ENCODE assay signal across 14 mouse cellular contexts in the genomic region with DNA sequence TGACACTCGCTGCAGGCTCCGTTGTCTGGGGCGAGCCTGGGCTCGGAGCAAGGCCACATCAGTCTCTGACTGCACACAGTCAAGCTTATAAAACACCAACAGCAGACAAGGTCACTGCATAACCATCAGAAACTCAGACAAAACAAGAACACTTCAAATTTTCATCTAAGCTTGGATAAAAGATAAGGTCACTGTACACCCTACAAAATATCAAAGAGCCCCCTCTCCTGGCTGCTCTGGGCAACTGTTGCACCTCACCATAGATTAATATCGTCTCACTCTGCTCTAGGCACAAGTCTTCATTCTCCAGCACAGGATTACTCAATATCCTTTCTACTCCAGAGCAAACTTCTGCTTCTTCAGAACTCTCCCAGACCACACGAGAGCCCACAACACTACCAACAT.
A peak's percentile ranks its signal among the peaks of the same experiment; 100 is the strongest.
DNase-seq lines count a peak whose midpoint lies in the region; ATAC-seq and TF ChIP-seq lines count a peak whose summit lies in the region.
"Had no signal": no experiment of that assay in that cellular context is flagged by ENCODE, and none has a peak within 500 bp of the region (broad histone marks: within the 10 kb centered on the region; RNA-seq: fewer than 3 reads in every experiment).

No protein-coding gene starts in this region.

- no peak overlapping the region for H3K4me3 ChIP-seq in E14TG2a.4 (replicated peaks; ENCODE audit: low read length)
- no peak overlapping the region for H3K4me3 ChIP-seq in bone marrow macrophage, adult 2 months (ENCODE audit: insufficient read depth, low read length)
- H3K4me3 ChIP-seq in forebrain, embryonic 15.5 days: no peak overlapping the region
- H3K4me3 ChIP-seq in cerebellum, adult 2 months (replicated peaks; ENCODE audit: insufficient read depth, low read depth, low read length): no peak overlapping the region
- H3K4me3 ChIP-seq: heart, embryonic 10.5 days; lung, embryonic 15.5 days had no signal

- TF ChIP-seq CTCF in E14TG2a.4 (conservative IDR thresholded peaks at IDR 0.05; ENCODE audit: low read length): peak; percentile 43
- no peak for TF ChIP-seq CTCF in bone marrow macrophage, adult 2 months (IDR thresholded peaks at IDR 0.05; ENCODE audit: low read depth, low read length)
- no peak for TF ChIP-seq CTCF in cerebellum, adult 2 months (IDR thresholded peaks at IDR 0.05; ENCODE audit: borderline replicate concordance, insufficient read depth, low read depth, low read length)

- WGBS in forebrain, embryonic 15.5 days: 93% methylated on average over 6 of the region's 6 CpGs
- WGBS in cerebellum, adult 2 months: 94% methylated on average over 6 of the region's 6 CpGs

- H3K4me2 ChIP-seq in forebrain, embryonic 15.5 days (replicated peaks): no peak overlapping the region
- H3K4me2 ChIP-seq: lung, embryonic 15.5 days had no signal

- H3K4me1 ChIP-seq in E14TG2a.4 (replicated peaks; ENCODE audit: low read depth, low read length): peaks cover 3% of the 10 kb centered on the region; the same call in 1 of the 2 replicates
- H3K4me1 ChIP-seq in bone marrow macrophage, adult 2 months (ENCODE audit: control insufficient read depth, insufficient read depth, low read length): peaks cover 40% of the 10 kb centered on the region
- H3K4me1 ChIP-seq in forebrain, embryonic 15.5 days: no peaks in the 10 kb centered on the region
- no peaks in the 10 kb centered on the region for H3K4me1 ChIP-seq in cerebellum, adult 2 months (ENCODE audit: control insufficient read depth, insufficient read depth, low read length)

- no peaks in the 10 kb centered on the region for H3K9me3 ChIP-seq in E14TG2a.4 (ENCODE audit: low read length)
- no peaks in the 10 kb centered on the region for H3K9me3 ChIP-seq in forebrain, embryonic 15.5 days
- H3K9me3 ChIP-seq: heart, embryonic 10.5 days; lung, embryonic 15.5 days had no signal

- peak overlapping the region; percentile 32; the same call in 1 of the 2 replicates for H3K27ac ChIP-seq in bone marrow macrophage, adult 2 months (ENCODE audit: insufficient read depth, low read depth, low read length)
- H3K27ac ChIP-seq in forebrain, embryonic 15.5 days (replicated peaks): no peak overlapping the region
- no peak overlapping the region for H3K27ac ChIP-seq in cerebellum, adult 2 months (ENCODE audit: insufficient read depth, low read length)
- H3K27ac ChIP-seq: heart, embryonic 10.5 days; lung, embryonic 15.5 days had no signal

- peaks cover 96% of the 10 kb centered on the region for H3K36me3 ChIP-seq in E14TG2a.4 (ENCODE audit: insufficient read depth, low read length)
- peaks cover 4% of the 10 kb centered on the region; the same call in 1 of the 2 replicates for H3K36me3 ChIP-seq in forebrain, embryonic 15.5 days

- H3K27me3 ChIP-seq in E14TG2a.4 (ENCODE audit: insufficient read depth, low read length): no peaks in the 10 kb centered on the region
- H3K27me3 ChIP-seq in forebrain, embryonic 15.5 days: no peaks in the 10 kb centered on the region
- no peaks in the 10 kb centered on the region for H3K27me3 ChIP-seq in cerebellum, adult 2 months (ENCODE audit: control insufficient read depth, insufficient read depth, low read length)
- H3K27me3 ChIP-seq: lung, embryonic 15.5 days had no signal

- TF ChIP-seq POLR2A in bone marrow macrophage, adult 2 months (IDR thresholded peaks at IDR 0.05; ENCODE audit: borderline replicate concordance, low read depth, low read length): no peak
- no peak for TF ChIP-seq POLR2A in cerebellum, adult 2 months (IDR thresholded peaks at IDR 0.05; ENCODE audit: borderline replicate concordance, insufficient read depth, low read length)

- peak; percentile 30 for DNase-seq in layer of hippocampus, adult 11-12 months (ENCODE audit: low spot score)
- DNase-seq in layer of hippocampus, postnatal 25 days (ENCODE audit: extremely low spot score in 1 of 2, low spot score in 1 of 2): no peak
- DNase-seq in lung, postnatal 25 days (ENCODE audit: low spot score): peak; percentile 64
- no peak for DNase-seq in cerebellum, adult 2 months
- DNase-seq: forebrain, postnatal 0 days; layer of hippocampus, postnatal 36 days; spleen, adult 18-20 months; thymus, postnatal 36 days had no signal

- ATAC-seq in forebrain, embryonic 15.5 days (replicated peaks): no peak
- ATAC-seq: forebrain, postnatal 0 days; intestine, embryonic 16.5 days had no signal

- H3K9ac ChIP-seq in forebrain, embryonic 15.5 days (replicated peaks): no peak overlapping the region
- H3K9ac ChIP-seq: forebrain, postnatal 0 days; lung, embryonic 15.5 days had no signal

Comparison
In these comparisons a context has a peak if more than half of its experiments do, and no peak if none do; other contexts are left out.
1. DNase-seq: peak in layer of hippocampus, adult 11-12 months (single experiment) and lung, postnatal 25 days (single experiment); none in layer of hippocampus, postnatal 25 days (0 of 2) and cerebellum, adult 2 months (0 of 2).